Mouse (Mus musculus) monocyte, adult 5-6 weeks (primary cell): ENCODE results near the gene Rprml. TPM values are rescaled to one million over a fixed set of nuclear protein-coding genes. Genes with fewer than 3 reads are reported as not detected.

Experiments used
- total RNA-seq: library from RNA; stranded (forward); fragments of 200-1000, 200-491, 200-594 nt; gene quantifications from 3 replicates; pipeline ENCODE4 v1.2.3, GENCODE M21; 2017

Gene Rprml
- total RNA-seq, 1 experiment from 2014 or later: not detected

Other genes with a start within 250 kb of the Rprml start
- 8.9 to 19.9 TPM (median 12.6 TPM) in 3 replicates for gene Plekhm1, start 236.9 kb upstream of the Rprml start, total RNA-seq
- gene Lrrc37a, start 145.0 kb upstream of the Rprml start, total RNA-seq: not detected in 3 replicates
- 0.29 TPM in 1 of 3 replicates, not detected in the others for gene Gm884, start 28.4 kb upstream of the Rprml start, total RNA-seq
- not detected in 3 replicates for gene Lyzl6, start 10.7 kb upstream of the Rprml start, total RNA-seq
- 52.9 to 61.4 TPM (median 56.2 TPM) in 3 replicates for gene Gosr2, start 48.3 kb downstream of the Rprml start, total RNA-seq
- gene Wnt9b, start 100.3 kb downstream of the Rprml start, total RNA-seq: not detected in 3 replicates
- not detected in 3 replicates for gene Wnt3, start 124.6 kb downstream of the Rprml start, total RNA-seq